Mouse (Mus musculus) MEL (cell line): ENCODE data around the gene Mrpl51. TPM values are rescaled to one million over a fixed set of nuclear protein-coding genes. Genes with fewer than 3 reads are reported as not detected.

Source experiments
- DNase-seq: peaks from one replicate; pipeline ENCODE4 v3.0.0; 2011; ENCODE audit warnings: low read depth, low spot score
- H3K27ac ChIP-seq: 2 replicates; pipeline ENCODE4 v1.5.1; 2012; ENCODE audit warnings: low read depth, mild to moderate bottlenecking, control low read depth, low read length, moderate library complexity; ENCODE audit not compliant: control insufficient read depth
- H3K27me3 ChIP-seq, 2 experiments: fragments of 150-350 bp in 1 of 2; sonication (generic) in 1 of 2; 2 replicates each; pipeline ENCODE4 v1.6.1; 2012; ENCODE audit warnings: low read length in 2 of 2, mild to moderate bottlenecking in 2 of 2, improper control_type of control experiment in 1 of 2, moderate library complexity in 1 of 2; ENCODE audit not compliant: insufficient read depth in 2 of 2, control insufficient read depth in 1 of 2
- H3K36me3 ChIP-seq, 2 experiments: 2 replicates each; pipeline ENCODE4 v1.6.1; 2012 to 2014; ENCODE audit warnings: low read length in 2 of 2, improper control_type of control experiment in 1 of 2, inconsistent platforms in 1 of 2, mild to moderate bottlenecking in 1 of 2; ENCODE audit not compliant: insufficient read depth in 2 of 2, control insufficient read depth in 1 of 2
- H3K4me1 ChIP-seq, 2 experiments: fragments of 150-350 bp in 1 of 2; sonication (generic) in 1 of 2; 2 replicates each; pipeline ENCODE4 v1.6.1; 2012; ENCODE audit warnings: low read length in 2 of 2, improper control_type of control experiment in 1 of 2, mild to moderate bottlenecking in 1 of 2; ENCODE audit not compliant: insufficient read depth in 2 of 2, control insufficient read depth in 1 of 2
- H3K4me3 ChIP-seq, 2 experiments: fragments of 150-350 bp in 1 of 2; sonication (generic) in 1 of 2; 2 replicates each; pipeline ENCODE4 v1.5.1; 2012; ENCODE audit warnings: low read depth in 2 of 2, low read length in 2 of 2, mild to moderate bottlenecking in 2 of 2, moderate library complexity in 2 of 2, control low read depth in 1 of 2, improper control_type of control experiment in 1 of 2; ENCODE audit not compliant: control insufficient read depth in 1 of 2, insufficient read depth in 1 of 2
- H3K79me2 ChIP-seq: 2 replicates; pipeline ENCODE4 v1.6.1; 2012; ENCODE audit warnings: mild to moderate bottlenecking, low read length, moderate library complexity; ENCODE audit not compliant: control insufficient read depth, poor library complexity, insufficient read depth
- H3K9ac ChIP-seq: 2 replicates; pipeline ENCODE4 v1.6.1; 2012; ENCODE audit warnings: low read depth, mild to moderate bottlenecking, control low read depth, low read length, moderate library complexity; ENCODE audit not compliant: control insufficient read depth, poor library complexity, severe bottlenecking
- H3K9me3 ChIP-seq: fragments of 150-350 bp; sonication (generic); replicated peaks from 2 replicates; pipeline ENCODE4 v1.6.1; 2012; ENCODE audit warnings: mild to moderate bottlenecking, low read length, improper control_type of control experiment, moderate library complexity; ENCODE audit not compliant: insufficient read depth
- E2F4 ChIP-seq: IDR thresholded peaks from 2 replicates; pipeline ENCODE4 v1.6.1; 2011; ENCODE audit warnings: low read depth, low read length, improper control_type of control experiment, borderline replicate concordance
- GATA1 ChIP-seq: IDR thresholded peaks from 2 replicates; pipeline ENCODE4 v1.6.1; 2011; ENCODE audit warnings: low read depth, low read length, improper control_type of control experiment
- JUND ChIP-seq: IDR thresholded peaks from 2 replicates; pipeline ENCODE4 v1.6.1; 2011; ENCODE audit warnings: low read depth, mild to moderate bottlenecking, improper control_type of control experiment, low read length
- KAT2A ChIP-seq: conservative IDR thresholded peaks from 2 replicates; pipeline ENCODE4 v1.6.1; 2012; ENCODE audit warnings: low read depth, low read length, improper control_type of control experiment, inconsistent platforms
- MAX ChIP-seq: IDR thresholded peaks from 2 replicates; pipeline ENCODE4 v1.6.1; 2011; ENCODE audit warnings: low read length, improper control_type of control experiment
- POLR2AphosphoS5 ChIP-seq: IDR thresholded peaks from 2 replicates; pipeline ENCODE4 v1.6.1; 2012; ENCODE audit warnings: low read depth, borderline replicate concordance, mild to moderate bottlenecking, inconsistent platforms, low read length, moderate library complexity, mixed read lengths
- RAD21 ChIP-seq: IDR thresholded peaks from 2 replicates; pipeline ENCODE4 v1.6.1; 2011; ENCODE audit warnings: mild to moderate bottlenecking, low read depth, low read length, improper control_type of control experiment
- USF1 ChIP-seq: IDR thresholded peaks from 2 replicates; pipeline ENCODE4 v1.6.1; 2014; ENCODE audit warnings: low read depth, mild to moderate bottlenecking, inconsistent platforms, low read length, improper control_type of control experiment, moderate library complexity
- ZKSCAN1 ChIP-seq: IDR thresholded peaks from 2 replicates; pipeline ENCODE4 v1.6.1; 2012; ENCODE audit warnings: low read depth, mild to moderate bottlenecking, inconsistent platforms, low read length, improper control_type of control experiment, moderate library complexity
- ZMIZ1 ChIP-seq: IDR thresholded peaks from 2 replicates; pipeline ENCODE4 v1.6.1; 2012; ENCODE audit warnings: low read depth, mild to moderate bottlenecking, inconsistent platforms, low read length, improper control_type of control experiment, moderate library complexity
- polyA plus RNA-seq, 2 experiments: library from polyadenylated mRNA; stranded (reverse) in 1 of 2; unstranded in 1 of 2; fragments of >175 nt in 1 of 2; fragments of >200 nt in 1 of 2; gene quantifications; 2 replicates each; pipeline versions ENCODE4 v1.2.1 to v1.2.4; 2012; ENCODE audit warnings: low replicate concordance in 2 of 2, low read depth in 1 of 2; ENCODE audit not compliant: insufficient read length in 2 of 2, insufficient read depth in 1 of 2, missing spikeins in 1 of 2
- total RNA-seq: library from RNA; depleted of rRNA; stranded (reverse); fragments of 300-350 nt; gene quantifications from 2 replicates; pipeline ENCODE4 v1.2.3, GENCODE M21; 2012; rRNA removed

Gene Mrpl51
- total and polyA plus RNA-seq, 3 experiments = 251 to 286 TPM; not detected in 1

DNA sequence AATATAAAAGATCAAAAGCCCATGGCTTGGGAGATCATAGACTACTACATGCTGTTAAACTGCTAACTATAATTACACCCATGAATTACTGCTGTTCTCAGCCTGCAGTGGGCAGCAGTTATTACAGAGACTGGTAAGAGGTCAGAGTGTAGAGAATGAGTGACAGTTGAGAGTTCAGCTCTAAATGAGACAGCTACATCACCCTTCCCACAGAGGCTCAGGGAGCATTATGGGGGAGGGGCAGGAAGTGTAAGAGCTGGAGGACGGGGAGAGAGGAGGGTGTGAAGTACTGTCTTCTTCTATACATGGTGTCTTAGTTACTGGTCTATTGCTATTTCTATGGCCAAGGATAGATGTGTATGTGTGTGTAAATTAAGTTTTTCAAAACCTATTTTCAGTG lies 53.0 kb downstream of the Mrpl51 start:
- H3K4me1 ChIP-seq = peaks cover 0 to 4% of the 10 kb centered on the region in 2 experiments; a peak in 2 of 4 replicates
- H3K27me3 ChIP-seq = peaks cover 0 to 2% of the 10 kb centered on the region in 2 experiments; a peak in 2 of 4 replicates
- no peaks in the 10 kb centered on the region for H3K36me3 ChIP-seq
- TF ChIP-seq RAD21 (no peak), E2F4 (no peak), JUND (no peak), MAX (no peak), ZKSCAN1 (no peak), KAT2A (no peak), POLR2AphosphoS5 (no peak), ZMIZ1 (no peak), GATA1 (no peak), USF1 (no peak)
- no peaks in the 10 kb centered on the region for H3K79me2 ChIP-seq
- H3K9me3 ChIP-seq = no peaks in the 10 kb centered on the region
- no peak for DNase-seq
- no peak overlapping the region for H3K27ac ChIP-seq
- no peak overlapping the region for H3K9ac ChIP-seq
- H3K4me3 ChIP-seq = no peak overlapping the region

Other genes with a start within 250 kb of the Mrpl51 start
- gene Cops7a, start 226.3 kb upstream of the Mrpl51 start, total RNA-seq = 75.1 and 85.0 TPM in 2 replicates
- gene Cops7a, start 226.3 kb upstream of the Mrpl51 start, polyA plus RNA-seq = 100 to 1,000 TPM in 1 of 2 experiments, not detected in 1; 150 TPM
- 0.19 and 0.33 TPM in 2 replicates for gene Pianp, start 195.1 kb upstream of the Mrpl51 start, total RNA-seq
- 1 to 10 TPM in 1 of 2 experiments, not detected in 1; 5.5 TPM for gene Pianp, start 195.1 kb upstream of the Mrpl51 start, polyA plus RNA-seq
- 19.2 and 19.5 TPM in 2 replicates for gene Zfp384, start 182.7 kb upstream of the Mrpl51 start, total RNA-seq
- 10 to 100 TPM in 1 of 2 experiments, not detected in 1; 57.4 TPM for gene Zfp384, start 182.7 kb upstream of the Mrpl51 start, polyA plus RNA-seq
- 26.3 and 29.5 TPM in 2 replicates for gene Ing4, start 152.0 kb upstream of the Mrpl51 start, total RNA-seq
- 10 to 100 TPM in 1 of 2 experiments, not detected in 1; 34.9 TPM for gene Ing4, start 152.0 kb upstream of the Mrpl51 start, polyA plus RNA-seq
- gene Acrbp, start 142.1 kb upstream of the Mrpl51 start, total RNA-seq = 1.2 and 3.3 TPM in 2 replicates
- gene Acrbp, start 142.1 kb upstream of the Mrpl51 start, polyA plus RNA-seq = 1 to 10 TPM in 1 of 2 experiments, not detected in 1; 5.3 TPM
- gene Lpar5, start 123.9 kb upstream of the Mrpl51 start, total RNA-seq = 2.8 and 3.5 TPM in 2 replicates
- 10 to 100 TPM in 1 of 2 experiments, not detected in 1; 16.2 TPM for gene Lpar5, start 123.9 kb upstream of the Mrpl51 start, polyA plus RNA-seq
- gene Chd4, start 95.8 kb upstream of the Mrpl51 start, total RNA-seq = 173 and 193 TPM in 2 replicates
- gene Chd4, start 95.8 kb upstream of the Mrpl51 start, polyA plus RNA-seq = 100 to 1,000 TPM in 1 of 2 experiments, 10 to 100 TPM in 1; 93.0 to 232 TPM
- 210 and 263 TPM in 2 replicates for gene Nop2, start 59.9 kb upstream of the Mrpl51 start, total RNA-seq
- 100 to 1,000 TPM; 221 to 337 TPM for gene Nop2, start 59.9 kb upstream of the Mrpl51 start, polyA plus RNA-seq
- 75.4 and 96.1 TPM in 2 replicates for gene Iffo1, start 46.6 kb upstream of the Mrpl51 start, total RNA-seq
- gene Iffo1, start 46.6 kb upstream of the Mrpl51 start, polyA plus RNA-seq = 10 to 100 TPM in 1 of 2 experiments, not detected in 1; 96.9 TPM
- gene Gapdh, start 25.3 kb upstream of the Mrpl51 start, total RNA-seq = 723 and 1,144 TPM in 2 replicates
- 1,000 to 10,000 TPM in 1 of 2 experiments, not detected in 1; 1,834 TPM for gene Gapdh, start 25.3 kb upstream of the Mrpl51 start, polyA plus RNA-seq
- gene Ncapd2, start 100 bp upstream of the Mrpl51 start, total RNA-seq = 86.6 and 88.8 TPM in 2 replicates
- gene Ncapd2, start 100 bp upstream of the Mrpl51 start, polyA plus RNA-seq = 100 to 1,000 TPM in 1 of 2 experiments, not detected in 1; 394 TPM
- gene Vamp1, start 23.8 kb downstream of the Mrpl51 start, total RNA-seq = 1.1 and 1.5 TPM in 2 replicates
- gene Vamp1, start 23.8 kb downstream of the Mrpl51 start, polyA plus RNA-seq = 1 to 10 TPM in 1 of 2 experiments, not detected in 1; 5.5 TPM
- gene Tapbpl, start 40.1 kb downstream of the Mrpl51 start, total RNA-seq = 2.1 and 2.5 TPM in 2 replicates
- 1 to 10 TPM in 1 of 2 experiments, not detected in 1; 5.2 TPM for gene Tapbpl, start 40.1 kb downstream of the Mrpl51 start, polyA plus RNA-seq
- gene Cd27, start 45.2 kb downstream of the Mrpl51 start, total RNA-seq = not detected in 2 replicates
- under 1 TPM in 1 of 2 experiments, not detected in 1; 0.46 TPM for gene Cd27, start 45.2 kb downstream of the Mrpl51 start, polyA plus RNA-seq
- gene Tuba3a, start 94.2 kb downstream of the Mrpl51 start, total RNA-seq = not detected in 2 replicates
- under 1 TPM in 1 of 2 experiments, not detected in 1; 0.06 TPM for gene Tuba3a, start 94.2 kb downstream of the Mrpl51 start, polyA plus RNA-seq
- gene Ltbr, start 122.1 kb downstream of the Mrpl51 start, total RNA-seq = 35.0 and 47.6 TPM in 2 replicates
- gene Ltbr, start 122.1 kb downstream of the Mrpl51 start, polyA plus RNA-seq = 10 to 100 TPM in 1 of 2 experiments, not detected in 1; 64.2 TPM
- gene Scnn1a, start 128.9 kb downstream of the Mrpl51 start, total RNA-seq = 0.07 TPM in 1 of 2 replicates, not detected in the other
- under 1 TPM in 1 of 2 experiments, not detected in 1; 0.50 TPM for gene Scnn1a, start 128.9 kb downstream of the Mrpl51 start, polyA plus RNA-seq
- gene Tnfrsf1a, start 157.6 kb downstream of the Mrpl51 start, total RNA-seq = 16.6 and 22.0 TPM in 2 replicates
- 10 to 100 TPM in 1 of 2 experiments, not detected in 1; 43.4 TPM for gene Tnfrsf1a, start 157.6 kb downstream of the Mrpl51 start, polyA plus RNA-seq
- not detected in 2 replicates for gene Plekhg6, start 189.0 kb downstream of the Mrpl51 start, total RNA-seq
- gene Plekhg6, start 189.0 kb downstream of the Mrpl51 start, polyA plus RNA-seq = under 1 TPM in 1 of 2 experiments, not detected in 1; 0.13 TPM